Mouse (Mus musculus): Measurements from ENCODE around the gene Pank4.

The Pank4 gene

DNA sequence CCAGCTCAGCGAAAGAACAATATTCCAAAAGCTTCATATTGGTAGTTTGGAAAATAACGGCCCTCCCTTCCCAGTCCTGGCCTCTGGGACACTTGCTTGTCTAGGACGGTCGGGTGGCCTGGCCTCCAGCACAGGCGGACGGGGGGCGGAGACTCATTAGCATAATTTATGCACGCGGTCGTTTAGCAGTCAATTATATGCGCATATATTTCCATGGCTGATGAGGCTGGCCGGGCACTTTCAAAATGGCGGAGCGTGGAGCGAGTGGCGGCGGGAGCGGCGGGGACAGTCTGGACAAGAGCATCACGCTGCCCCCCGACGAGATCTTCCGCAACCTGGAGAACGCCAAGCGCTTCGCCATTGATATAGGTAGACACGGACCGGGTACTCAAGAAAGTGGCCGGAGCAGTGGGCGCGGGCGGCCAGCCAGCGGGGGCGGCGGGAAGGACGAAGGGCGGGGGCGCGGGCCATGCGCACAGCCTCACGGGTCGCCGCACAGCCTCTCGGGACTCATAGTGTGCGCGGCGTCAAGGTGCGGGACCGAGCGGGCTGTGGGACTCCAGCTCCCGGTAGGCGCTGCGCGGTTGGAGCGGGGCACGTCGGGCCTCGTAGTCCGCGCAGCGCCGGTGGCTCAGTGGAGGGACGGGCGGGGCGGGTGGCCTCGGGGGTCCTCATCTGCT is at the start of gene Pank4:
Gene Pank4, plus strand, starts transcription at position 223 of the 680 bp plus-strand sequence.
- peak; percentile 95 for DNase-seq

DNA sequence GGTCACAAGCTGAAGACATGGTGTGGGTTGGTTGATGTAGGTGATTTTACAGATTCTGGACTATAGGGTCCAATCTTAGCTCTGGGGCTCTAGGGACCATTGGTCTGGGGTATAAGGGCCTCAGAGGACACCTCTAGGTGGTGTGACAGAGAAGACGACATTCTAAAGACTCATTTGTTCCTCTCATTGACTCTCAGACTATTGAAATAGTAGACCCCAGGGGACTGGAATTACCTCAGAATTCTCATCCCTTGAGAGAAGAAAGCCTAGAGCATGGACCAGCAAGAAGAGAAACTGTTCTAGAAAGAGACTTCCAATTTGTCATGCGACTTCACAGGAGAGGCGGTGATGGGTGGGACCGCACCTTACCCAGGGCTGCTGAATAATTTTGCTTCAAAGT is 49.7 kb upstream of the Pank4 start:
- no peak for DNase-seq

DNA sequence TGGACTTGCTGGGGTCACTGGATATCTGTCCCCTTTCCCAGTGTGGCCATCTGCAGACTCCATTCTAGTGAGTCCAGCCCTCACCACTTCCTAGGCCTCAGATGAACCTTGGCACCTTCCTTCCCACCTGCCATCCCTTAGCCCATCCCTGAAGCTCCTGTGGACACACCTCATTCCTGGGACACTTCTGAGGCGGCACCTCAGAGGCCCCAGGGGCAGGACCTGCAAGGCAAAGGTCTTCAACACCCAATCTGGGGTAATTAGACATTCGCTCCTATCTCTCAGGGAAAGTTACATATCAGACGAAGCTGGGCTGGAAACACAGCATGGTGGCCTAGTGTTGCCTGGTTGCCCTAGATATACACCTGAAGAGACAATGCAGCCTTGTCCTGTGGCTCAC is 49.2 kb upstream of the Pank4 start:
- no peak for DNase-seq

DNA sequence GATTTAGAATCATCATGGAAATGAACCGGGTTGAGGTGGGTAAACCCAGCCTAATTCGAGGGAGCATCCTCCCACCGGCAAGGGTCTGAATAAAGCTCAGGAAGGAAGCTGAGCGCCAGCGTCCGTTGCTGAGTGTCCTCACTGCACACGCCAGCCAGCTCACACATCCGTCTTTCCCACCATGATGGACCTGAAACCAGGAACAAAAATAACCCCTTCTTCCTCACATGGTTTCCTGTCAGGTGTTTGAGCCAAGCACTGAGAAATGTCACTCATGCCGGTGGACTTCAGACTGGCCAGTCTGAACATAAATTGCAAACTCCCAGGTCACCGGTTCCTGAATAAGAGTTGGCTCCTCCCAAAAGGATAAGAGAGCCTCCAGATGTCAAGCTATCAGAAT is 48.6 kb upstream of the Pank4 start:
- no peak for DNase-seq

DNA sequence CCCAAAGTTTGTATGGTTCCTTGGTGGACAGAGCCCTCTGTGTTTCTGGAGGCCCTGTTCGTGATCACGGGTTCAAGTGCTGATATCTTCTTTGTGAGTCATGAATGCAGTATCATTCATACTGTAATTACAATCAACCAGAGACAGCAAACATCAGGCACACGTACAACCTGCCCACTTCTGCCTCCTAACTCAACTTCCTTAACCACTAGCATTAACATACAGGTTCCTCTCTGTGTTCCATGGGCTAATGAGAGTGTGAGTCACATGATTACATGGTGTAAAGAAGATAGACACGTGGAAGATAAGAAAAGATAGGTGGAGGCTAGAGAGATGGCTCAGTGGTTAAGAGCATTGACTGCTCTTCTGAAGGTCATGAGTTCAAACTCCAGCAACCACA is 47.3 kb upstream of the Pank4 start:
- no peak for DNase-seq

DNA sequence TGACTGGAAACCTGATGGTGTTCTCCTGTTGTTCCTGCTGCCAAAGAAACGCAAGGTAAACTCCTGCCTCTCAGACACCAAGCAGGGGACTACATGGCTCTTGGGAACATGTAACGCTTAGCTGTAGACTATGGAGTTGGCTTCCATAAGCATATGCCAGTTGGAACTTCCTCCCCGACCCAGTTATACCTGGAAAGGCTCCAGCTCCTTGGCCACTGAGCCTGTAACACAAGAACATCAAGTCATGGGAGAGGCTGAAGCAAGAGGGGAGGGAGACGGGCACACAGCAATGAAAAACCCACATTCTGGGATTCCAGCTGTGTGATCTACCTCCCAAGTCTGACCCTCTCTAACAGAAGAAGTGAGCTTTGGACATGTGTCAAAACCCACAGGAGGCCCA is 41.6 kb upstream of the Pank4 start:
- DNase-seq, result no peak

DNA sequence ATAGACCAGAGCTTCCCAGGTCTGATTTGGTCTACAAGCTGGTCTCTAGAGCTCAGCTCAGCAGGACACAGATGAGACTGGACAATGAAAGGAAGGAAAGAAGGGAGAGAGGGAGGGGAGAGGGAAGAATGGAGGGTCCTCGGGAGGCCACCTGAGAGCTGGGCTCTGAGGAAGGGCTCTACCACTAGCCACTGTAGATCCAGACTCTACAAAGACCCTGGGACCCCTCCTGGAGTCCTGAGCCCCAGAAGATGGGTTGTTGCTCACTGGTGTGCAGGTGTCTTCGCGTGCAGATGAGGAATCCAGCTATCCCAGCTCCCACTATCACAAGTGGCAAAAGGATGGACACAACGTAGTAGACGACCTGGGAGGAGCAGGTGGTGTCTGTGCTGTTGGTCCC is 41.0 kb upstream of the Pank4 start:
- DNase-seq, result no peak

DNA sequence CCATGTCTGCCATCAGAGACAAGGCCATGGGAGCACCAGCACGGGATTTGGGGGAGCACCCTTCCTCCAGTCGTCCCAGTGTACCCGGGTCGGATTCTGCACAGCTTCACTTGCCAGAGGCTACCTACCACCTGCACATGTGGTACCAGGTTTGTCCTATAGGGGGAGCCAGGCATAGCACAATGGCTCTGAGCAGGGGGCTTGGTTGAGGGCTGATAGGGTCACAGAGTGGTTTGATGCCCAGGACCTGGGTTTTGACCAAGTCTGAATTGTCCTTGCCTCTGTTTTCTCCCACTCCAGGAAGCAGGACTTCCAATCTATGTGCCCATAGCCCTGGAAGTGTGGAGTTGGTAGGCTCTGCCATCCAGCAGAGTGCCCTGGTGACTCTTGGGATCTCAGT is 38.5 kb upstream of the Pank4 start:
- no peak for DNase-seq

DNA sequence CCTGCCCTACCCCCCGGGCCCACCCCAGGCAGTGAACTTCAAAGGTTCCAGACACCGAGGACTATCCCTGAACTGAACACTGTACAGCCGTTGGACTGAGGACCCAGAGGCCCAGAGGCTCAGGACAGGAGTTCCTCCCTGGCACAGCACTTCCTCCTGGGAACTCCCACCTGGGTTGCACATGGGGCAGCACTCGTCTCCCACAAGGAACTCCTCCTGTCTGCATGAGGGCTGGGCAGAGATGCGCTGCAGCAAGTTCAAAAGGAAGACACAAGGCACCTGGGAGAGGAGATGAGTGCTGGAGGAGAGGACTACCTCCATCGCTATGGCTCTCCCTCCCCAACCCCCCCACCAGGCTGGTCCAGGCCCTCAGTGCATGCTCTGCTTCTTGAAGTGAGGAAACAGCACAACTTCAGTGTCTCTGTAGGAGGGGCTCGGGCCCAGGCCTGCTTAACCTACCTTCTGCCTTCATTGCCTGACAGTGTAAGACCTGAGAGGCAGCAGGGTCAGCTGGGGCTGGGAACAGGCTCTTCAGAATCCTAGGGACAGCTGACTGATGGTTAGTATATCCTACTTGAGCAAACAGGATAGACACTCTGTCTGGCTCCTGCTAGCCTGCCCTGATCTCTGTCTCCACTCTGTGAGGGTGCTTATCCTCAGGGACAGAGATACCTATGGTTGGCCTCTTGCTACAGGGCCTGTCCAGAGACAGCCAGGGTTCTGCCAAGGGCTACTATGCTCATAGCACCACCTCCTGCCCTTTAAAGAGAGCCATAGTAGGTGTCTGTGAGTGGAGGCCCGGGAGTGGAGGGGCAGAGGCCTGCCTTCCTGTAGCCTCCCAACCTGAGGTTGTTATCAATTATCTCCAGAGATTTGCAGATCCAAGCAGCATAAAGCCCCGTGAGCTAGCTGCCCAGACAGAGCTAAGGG is 36.7 kb upstream of the Pank4 start:
- DNase-seq, result no peak

DNA sequence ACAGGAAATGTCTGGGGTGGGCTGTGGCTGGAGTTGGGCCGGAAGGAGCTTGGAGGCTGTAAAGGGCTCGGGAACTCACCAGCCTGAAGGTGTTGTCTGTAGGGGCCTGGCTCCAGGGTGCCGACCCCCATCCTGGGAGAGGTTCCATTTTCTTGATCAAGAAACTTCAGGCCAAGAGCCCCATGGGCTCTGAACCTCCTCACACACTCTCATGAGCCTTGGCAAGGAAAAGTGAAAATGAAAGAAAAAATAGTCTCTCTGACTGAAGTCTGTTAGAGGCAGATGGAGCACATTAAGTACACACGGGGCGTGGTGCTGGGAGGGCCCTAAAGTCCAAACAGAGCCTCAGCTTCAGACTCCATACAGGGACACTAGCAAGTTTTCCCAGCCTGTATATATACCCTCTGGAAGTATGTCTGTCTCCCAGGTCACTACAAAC is 36.0 kb upstream of the Pank4 start:
- peak; percentile 57 for DNase-seq

DNA sequence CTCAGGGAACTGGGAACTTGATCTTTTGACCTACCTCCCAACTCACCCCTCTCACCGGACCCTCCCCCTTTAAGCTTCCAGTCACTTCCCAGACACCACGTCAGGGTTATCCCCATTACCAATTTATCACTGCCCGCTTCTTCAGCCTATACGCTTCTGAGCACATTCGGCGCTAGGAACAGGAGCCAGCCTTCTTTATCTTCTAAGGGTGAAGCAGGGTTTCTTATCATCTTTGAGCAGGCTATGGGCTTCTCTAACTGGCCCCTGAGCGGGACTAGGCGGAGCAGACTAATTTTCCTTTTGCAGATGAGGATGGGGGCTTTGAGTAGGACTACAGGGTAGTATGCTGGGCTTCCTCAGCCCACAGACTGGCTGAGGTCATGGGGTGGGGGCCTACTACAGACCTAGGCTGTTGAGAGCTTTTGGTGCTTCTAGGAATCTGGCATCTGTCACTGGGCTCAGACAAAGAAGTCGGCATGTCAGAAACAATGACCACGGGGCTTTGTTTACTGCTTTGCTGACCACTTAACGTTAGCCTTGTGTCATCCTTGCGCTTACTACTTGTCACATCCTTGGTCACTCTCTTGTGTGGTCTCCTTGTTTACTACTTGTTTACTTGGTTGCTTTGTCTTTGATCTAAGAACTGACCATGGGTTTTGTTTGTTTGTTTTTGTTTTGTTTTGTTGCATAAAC is 35.4 kb upstream of the Pank4 start, which contains the start of gene Tnfrsf14:
Gene Tnfrsf14, minus strand, starts transcription at position 169 of the 693 bp plus-strand sequence.
- DNase-seq, result no peak

DNA sequence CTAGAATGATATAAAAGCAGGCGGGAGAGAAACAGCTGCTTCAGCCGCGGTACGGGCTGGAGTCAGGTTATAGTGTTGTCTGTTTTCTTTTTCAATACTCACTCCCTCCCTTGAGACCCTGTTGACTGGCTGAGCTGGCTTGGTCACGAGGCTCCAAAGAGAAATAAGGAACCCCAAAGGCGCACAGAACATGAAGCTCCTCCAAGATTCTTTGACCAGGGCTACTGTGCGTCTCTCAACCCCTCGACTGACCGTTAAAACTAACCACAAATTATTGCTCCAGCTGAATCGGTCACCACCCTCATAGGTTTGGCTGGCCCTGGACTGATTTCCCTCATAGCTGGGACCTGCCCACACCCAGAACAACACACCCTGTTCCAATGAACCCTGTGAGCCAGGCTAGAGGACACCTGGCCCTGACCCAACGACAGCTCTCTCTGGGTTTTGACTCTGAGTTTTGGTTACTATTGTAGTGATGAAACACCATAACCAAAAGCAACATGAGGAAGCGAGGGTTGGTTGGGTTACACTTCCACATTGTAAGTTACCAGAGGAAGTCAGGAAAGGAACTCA is 34.7 kb upstream of the Pank4 start:
- DNase-seq, result no peak

DNA sequence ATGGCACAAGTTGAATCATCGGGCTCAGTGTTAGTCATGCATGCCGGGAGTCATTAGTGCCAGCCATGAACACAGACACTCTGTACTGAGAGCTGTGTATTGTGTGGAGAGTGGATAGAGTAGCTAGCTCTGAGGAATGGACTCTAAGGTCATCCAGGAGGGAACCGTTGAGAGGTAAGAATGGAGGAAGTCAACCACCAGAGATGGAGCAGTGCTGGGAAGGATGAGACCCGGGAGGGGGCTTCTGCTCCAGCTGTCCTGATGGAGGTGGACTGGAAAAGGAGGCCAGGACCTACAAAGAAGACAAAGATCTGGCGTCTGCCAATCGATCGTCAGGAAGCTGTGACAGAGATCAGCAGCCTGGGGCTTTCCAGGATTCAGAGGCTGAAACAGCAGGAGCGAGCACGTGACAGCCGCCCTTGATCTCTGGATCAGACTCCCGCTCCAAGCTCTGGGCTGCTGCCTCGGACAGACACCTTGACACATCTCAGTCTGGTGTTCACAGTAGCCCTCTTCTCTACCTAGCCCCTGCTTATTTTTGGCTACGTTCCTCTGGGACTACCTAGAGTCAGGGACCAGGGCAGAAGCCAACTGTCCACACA is 30.5 kb upstream of the Pank4 start:
- DNase-seq, result no peak

DNA sequence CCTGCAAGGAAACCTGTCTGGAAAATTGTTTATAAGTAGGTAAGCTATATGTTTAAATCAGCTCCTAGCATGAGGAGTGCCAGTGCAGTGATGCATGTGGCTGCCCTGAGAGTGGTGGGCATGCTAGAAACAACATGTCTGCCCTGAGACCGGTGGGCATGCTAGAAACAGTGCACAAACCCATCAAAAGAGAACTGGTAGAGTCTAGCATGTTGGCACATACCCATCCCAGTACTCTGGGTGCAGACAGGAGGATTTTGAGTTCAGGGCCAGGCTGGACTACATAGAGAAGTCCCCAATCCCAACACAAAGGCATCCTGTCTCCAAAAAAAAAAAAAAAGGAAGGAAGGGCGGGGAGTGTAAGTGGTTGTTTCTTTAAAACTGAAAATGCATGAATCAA is 29.1 kb upstream of the Pank4 start:
- no peak for DNase-seq

DNA sequence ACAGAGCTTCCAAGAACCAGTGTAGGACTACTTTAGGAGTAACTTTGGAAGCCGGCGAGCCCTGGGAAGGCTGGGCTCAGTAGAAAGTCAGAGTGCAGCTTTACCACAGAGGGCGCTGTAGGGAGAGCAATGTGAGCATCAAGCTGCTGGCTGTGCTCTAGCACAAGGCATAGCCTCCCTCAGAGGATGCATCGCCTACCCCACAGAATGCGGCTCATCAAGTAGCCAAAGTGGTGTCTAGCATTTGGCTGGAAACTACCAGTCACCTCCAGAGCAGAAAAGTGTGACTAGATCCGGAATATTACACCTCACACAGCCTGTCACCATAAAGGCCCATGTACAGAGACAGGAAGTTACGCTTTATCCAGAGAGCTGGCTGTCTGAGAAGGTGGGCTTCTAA is 28.1 kb upstream of the Pank4 start:
- no peak for DNase-seq

DNA sequence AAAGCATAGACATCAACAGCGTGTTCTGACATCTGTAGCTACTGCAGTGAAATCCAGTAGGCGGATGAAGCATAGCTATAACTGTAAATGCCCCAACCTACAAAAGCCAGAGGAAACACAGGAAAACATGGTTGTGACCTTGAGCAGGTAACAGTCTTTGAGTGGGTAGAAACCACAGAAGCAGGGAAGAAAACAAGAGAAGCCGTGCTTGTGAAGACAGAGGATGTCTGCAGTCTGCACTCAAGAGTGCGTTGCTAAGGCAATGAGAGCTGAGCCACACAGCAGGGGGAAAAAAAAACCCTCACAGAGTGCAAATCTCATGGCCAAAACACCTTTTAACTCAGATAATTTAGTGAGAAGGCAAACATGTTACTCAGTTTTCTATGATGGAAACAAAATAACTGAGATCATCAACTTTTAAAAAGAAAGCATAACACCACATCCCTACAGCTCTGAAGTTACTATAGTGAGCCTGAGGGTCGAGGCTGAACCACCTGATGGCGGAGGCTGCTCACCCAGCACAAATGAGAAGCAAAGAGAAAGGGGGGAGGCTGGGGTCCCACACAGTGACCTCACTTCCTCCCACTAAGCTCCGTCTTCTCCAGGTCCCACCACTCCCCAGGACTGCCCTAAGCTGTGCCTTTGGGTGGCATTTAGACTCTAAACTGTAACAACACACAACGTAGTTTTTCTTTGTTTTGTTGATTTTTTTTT is 27.2 kb upstream of the Pank4 start:
- no peak for DNase-seq

DNA sequence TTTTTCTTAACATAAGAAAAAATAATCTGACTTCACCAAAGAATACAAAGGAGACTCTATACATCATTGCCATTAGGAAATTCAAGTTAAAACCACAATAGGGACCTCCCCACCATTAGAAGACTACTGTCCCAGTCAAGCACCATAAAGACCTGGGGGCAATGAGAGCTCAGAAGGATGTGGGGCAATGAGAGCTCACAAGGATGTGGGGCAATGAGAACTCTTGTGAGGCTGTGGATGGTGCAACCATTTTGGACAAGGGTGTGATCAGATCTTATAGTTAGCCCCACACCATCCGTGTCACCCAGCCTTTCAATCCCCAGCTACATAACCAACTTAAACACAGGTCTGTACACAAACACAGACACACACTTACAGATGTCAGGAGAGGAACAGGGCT is 26.2 kb upstream of the Pank4 start:
- DNase-seq, result no peak

DNA sequence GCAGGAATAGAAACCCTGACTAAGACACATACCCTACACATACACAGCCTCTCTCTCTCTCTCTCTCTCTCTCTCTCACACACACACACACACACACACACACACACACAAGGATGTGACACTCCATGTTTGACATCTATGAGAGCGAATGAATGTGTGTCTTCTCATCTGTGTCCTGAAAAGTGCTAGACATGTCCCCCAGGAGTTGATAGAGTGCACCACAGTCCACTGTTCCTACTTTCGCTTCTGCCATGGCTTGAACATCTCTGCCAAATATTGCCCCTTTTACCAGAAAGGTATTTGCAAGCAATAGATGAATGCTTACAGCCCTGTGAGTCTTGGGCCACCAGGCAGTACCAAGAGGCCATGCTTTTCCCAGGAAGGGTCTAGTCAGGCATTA is 23.8 kb upstream of the Pank4 start:
- no peak for DNase-seq

DNA sequence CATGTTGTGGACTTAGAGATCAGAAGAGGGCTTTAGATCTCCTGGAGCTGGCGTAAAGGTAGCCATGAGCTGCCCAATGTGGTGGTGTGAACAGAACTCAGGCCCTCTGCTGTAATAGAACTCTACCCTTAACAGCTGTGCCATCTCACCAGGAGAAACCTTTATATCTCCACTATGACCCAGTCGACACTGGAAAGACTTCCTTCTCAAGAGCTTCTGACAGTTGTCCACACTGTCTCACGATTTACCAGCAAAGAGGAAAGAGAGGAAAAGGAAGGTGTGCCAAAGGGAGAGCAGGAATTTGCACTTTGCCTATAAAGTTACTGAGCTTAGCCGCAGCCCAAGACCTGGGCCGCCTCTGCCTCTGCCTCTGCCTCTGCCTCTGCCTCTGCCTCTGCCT is 22.1 kb upstream of the Pank4 start:
- no peak for DNase-seq

DNA sequence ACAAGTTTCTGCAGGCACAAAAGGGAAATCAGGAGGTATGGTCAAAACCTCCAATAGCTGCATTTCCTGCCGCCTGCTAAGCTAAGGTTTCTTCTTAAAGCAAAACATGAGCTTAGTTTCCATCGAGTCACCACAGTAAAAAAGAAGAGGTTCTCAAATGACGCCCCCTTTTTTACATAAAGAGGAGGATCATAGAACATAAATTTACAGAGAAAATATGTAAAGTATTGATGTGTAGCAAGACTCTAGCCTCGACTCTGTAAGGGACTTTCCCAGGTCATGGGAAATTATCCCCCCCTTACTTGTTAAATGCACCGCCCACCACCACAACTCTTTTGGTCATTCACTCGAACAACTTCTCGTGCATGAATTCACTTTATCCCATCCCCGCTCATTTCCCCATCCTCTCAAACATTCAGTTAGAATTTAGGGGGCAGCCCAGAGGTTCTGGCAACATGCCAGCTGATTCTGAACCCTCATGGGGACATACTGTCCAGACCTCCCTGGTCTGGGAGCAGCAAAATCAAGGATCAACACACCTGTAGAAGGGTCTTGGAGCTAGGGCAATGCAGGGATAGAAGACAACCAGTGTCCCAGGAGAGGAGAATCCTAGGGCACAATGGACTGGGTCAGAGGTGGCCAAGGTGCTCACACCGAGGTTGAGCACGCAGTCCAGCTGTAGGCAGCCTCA is 21.1 kb upstream of the Pank4 start:
- DNase-seq, result no peak

DNA sequence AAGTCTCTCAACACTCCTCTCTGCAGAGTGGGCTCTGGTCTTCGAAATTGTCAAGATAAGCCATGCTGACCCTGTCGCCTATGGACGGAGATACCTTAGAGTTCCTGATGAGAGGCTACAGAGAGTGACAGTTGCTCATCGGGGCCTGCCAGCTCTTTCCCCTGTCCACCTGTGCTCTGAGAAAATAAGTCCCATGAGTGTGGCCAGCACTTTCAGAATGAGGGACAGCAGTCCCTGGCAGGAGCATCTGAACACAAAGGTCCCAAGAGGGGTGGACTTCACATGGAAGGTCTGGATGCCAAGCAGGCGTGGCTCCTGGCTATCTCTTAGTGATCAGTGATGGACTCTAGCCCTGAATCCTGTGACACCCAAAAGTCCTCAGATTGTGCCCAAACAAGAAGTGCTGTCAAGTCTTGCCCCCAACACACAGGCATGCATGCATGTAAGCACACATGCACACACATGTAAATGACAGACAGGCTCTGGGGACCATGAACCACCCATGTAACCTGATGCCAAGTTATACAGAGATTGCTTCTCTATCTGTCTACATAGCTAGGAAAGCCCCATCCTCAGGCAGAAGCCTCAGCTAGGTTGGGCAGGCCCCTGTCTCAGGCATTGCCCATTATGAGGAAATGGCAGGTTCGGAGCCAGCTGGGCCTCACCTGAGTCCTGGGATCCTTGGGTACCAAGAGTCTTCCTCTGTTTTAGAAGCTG is 20.4 kb upstream of the Pank4 start:
- DNase-seq, result no peak
